Comparison of ENCODE assay signal across 15 mouse cellular contexts in the genomic region with DNA sequence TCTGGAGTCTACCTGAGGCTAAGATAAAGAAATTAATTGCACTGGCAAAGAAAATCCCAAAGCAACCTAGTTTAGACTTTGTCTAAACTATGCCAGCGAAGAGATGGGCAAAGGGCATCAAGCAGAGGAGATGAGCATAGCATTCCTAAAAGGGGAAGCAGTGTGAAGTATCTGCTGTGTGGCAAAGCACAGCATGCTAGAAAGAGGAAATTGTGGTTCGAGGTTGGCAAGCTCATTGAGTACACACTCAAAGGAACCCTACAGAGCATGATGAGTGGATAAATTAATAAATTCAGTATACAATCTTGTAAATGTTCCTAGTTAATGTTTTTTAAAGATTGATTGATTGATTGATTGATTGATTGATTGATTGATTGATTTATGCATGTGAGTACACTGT.
"Had no signal": no experiment of that assay in that cellular context is flagged by ENCODE, and none has a peak within 500 bp of the region (broad histone marks: within the 10 kb centered on the region; RNA-seq: fewer than 3 reads in every experiment).

No protein-coding gene starts in this region.

- ATAC-seq: liver, postnatal 0 days; lung, postnatal 0 days had no signal

- DNase-seq: kidney, adult 8-10 months; kidney, postnatal 10 days; kidney, postnatal 36 days; left cerebral cortex, postnatal 4 days; liver, postnatal 0 days; lung, embryonic 14.5 days; lung, postnatal 4 days; midbrain, embryonic 14.5 days; right cerebral cortex, adult 18-20 months; right cerebral cortex, postnatal 14 days; right cerebral cortex, postnatal 4 days; thymus, adult 2 months; thymus, postnatal 14 days; thymus, postnatal 4 days had no signal
